In the genomic region with DNA sequence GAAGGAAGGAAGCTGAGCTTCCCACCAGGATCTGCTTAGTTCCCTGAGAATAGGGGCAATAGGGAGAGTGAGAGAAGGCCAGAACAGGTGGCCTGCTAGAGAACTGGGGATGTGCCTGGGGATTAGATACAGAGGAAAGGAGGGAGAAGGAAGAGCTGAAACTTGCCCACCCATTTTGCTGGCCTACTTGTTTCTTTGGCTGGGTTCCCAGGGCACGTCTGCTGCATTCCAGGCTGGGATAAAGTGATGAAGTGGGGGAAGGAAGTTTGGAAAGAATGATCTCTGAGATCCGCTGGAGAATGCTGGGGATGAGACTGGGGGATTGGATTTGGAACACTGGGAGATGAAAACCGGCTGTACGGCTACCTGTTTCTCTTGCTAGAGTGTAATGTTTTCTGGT, we compare ENCODE assay signal across 22 mouse cellular contexts.
DNase-seq lines count a peak whose midpoint lies in the region; ATAC-seq and TF ChIP-seq lines count a peak whose summit lies in the region.
"Had no signal": no experiment of that assay in that cellular context is flagged by ENCODE, and none has a peak within 500 bp of the region (broad histone marks: within the 10 kb centered on the region; RNA-seq: fewer than 3 reads in every experiment).

No protein-coding gene starts in this region.

- no peak for TF ChIP-seq POLR2A in kidney, adult 2 months (IDR thresholded peaks at IDR 0.05; ENCODE audit: low read depth, low read length)

- no peaks in the 10 kb centered on the region for H3K36me3 ChIP-seq in kidney, adult 2 months (ENCODE audit: control insufficient read depth, insufficient read depth, low read length)
- H3K36me3 ChIP-seq in lung, embryonic 16.5 days (ENCODE audit: control insufficient read depth, insufficient read depth, low read length) = no peaks in the 10 kb centered on the region
- H3K36me3 ChIP-seq in neural tube, embryonic 15.5 days = no peaks in the 10 kb centered on the region
- H3K36me3 ChIP-seq: heart, embryonic 13.5 days; hindbrain, embryonic 12.5 days; kidney, embryonic 15.5 days; limb, embryonic 10.5 days; liver, embryonic 12.5 days had no signal

- intact Hi-C loops in gastrocnemius, postnatal 14 days (cut with DNase I; ENCODE audit: low total_unique reads) = no loop called here

- H3K4me2 ChIP-seq in lung, embryonic 16.5 days (ENCODE audit: low read depth, low read length) = no peak overlapping the region
- H3K4me2 ChIP-seq in neural tube, embryonic 15.5 days = no peak overlapping the region
- H3K4me2 ChIP-seq: heart, embryonic 13.5 days; hindbrain, embryonic 12.5 days; kidney, embryonic 15.5 days; liver, embryonic 12.5 days; midbrain, embryonic 11.5 days had no signal

- H3K27ac ChIP-seq in kidney, adult 2 months (ENCODE audit: insufficient read depth, low read depth, low read length) = no peak overlapping the region
- H3K27ac ChIP-seq in lung, embryonic 16.5 days (ENCODE audit: low read length) = no peak overlapping the region
- no peak overlapping the region for H3K27ac ChIP-seq in neural tube, embryonic 15.5 days (replicated peaks)
- H3K27ac ChIP-seq: heart, embryonic 13.5 days; hindbrain, embryonic 12.5 days; kidney, embryonic 15.5 days; layer of hippocampus, adult 2 months; limb, embryonic 10.5 days; liver, embryonic 12.5 days; macrophage; stomach, postnatal 0 days had no signal

- no peak overlapping the region for H3K9ac ChIP-seq in lung, embryonic 16.5 days (ENCODE audit: low read length)
- no peak overlapping the region for H3K9ac ChIP-seq in neural tube, embryonic 15.5 days (replicated peaks)
- H3K9ac ChIP-seq: heart, embryonic 13.5 days; hindbrain, embryonic 12.5 days; kidney, embryonic 15.5 days; liver, embryonic 12.5 days had no signal

- 75% methylated on average over 4 of the region's 4 CpGs for WGBS in kidney, adult 2 months
- 49% methylated on average over 4 of the region's 4 CpGs for WGBS in lung, embryonic 16.5 days
- WGBS in neural tube, embryonic 15.5 days = 83% methylated on average over 4 of the region's 4 CpGs

- TF ChIP-seq CTCF in kidney, adult 2 months (conservative IDR thresholded peaks at IDR 0.05; ENCODE audit: insufficient read depth, insufficient read length, low read depth, low read length) = no peak

- H3K27me3 ChIP-seq in kidney, adult 2 months (replicated peaks; ENCODE audit: control insufficient read depth, insufficient read depth, low read length) = no peaks in the 10 kb centered on the region
- H3K27me3 ChIP-seq in lung, embryonic 16.5 days (ENCODE audit: control insufficient read depth, insufficient read depth, low read depth, low read length) = no peaks in the 10 kb centered on the region
- no peaks in the 10 kb centered on the region for H3K27me3 ChIP-seq in neural tube, embryonic 15.5 days (replicated peaks)
- H3K27me3 ChIP-seq: CH12.LX; heart, embryonic 13.5 days; hindbrain, embryonic 12.5 days; kidney, embryonic 15.5 days; liver, embryonic 12.5 days had no signal

- H3K4me3 ChIP-seq in kidney, adult 2 months (ENCODE audit: insufficient read depth, low read depth, low read length) = no peak overlapping the region
- H3K4me3 ChIP-seq in lung, embryonic 16.5 days (ENCODE audit: low read length) = no peak overlapping the region
- no peak overlapping the region for H3K4me3 ChIP-seq in neural tube, embryonic 15.5 days (replicated peaks)
- H3K4me3 ChIP-seq: heart, embryonic 13.5 days; hindbrain, embryonic 12.5 days; kidney, embryonic 15.5 days; layer of hippocampus, adult 2 months; limb, embryonic 10.5 days; liver, embryonic 12.5 days had no signal

- DNase-seq in gastrocnemius, postnatal 14 days = peak; percentile 6
- no peak for DNase-seq in gastrocnemius, postnatal 4 days (ENCODE audit: low spot score in 2 of 2)
- DNase-seq in kidney, adult 2 months = peak; percentile 14
- no peak for DNase-seq in kidney, postnatal 36 days
- no peak for DNase-seq in lung, adult 18-20 months
- peak; percentile 38 for DNase-seq in lung, postnatal 36 days
- DNase-seq: cerebellum, adult 18-20 months; cerebellum, postnatal 36 days; right cerebral cortex, adult 18-20 months had no signal

- peak; percentile 60; the same call in 1 of the 2 replicates for ATAC-seq in lung, embryonic 16.5 days (ENCODE audit: low read depth)
- ATAC-seq in neural tube, embryonic 15.5 days (ENCODE audit: low FRiP score) = no peak
- ATAC-seq: inflammation-experienced regulatory T-cells, adult 6 months; liver, embryonic 12.5 days had no signal

- no peaks in the 10 kb centered on the region for H3K4me1 ChIP-seq in kidney, adult 2 months (ENCODE audit: control insufficient read depth, insufficient read depth, low read length)
- H3K4me1 ChIP-seq in lung, embryonic 16.5 days (replicated peaks; ENCODE audit: control insufficient read depth, insufficient read depth, low read length) = no peaks in the 10 kb centered on the region
- H3K4me1 ChIP-seq in neural tube, embryonic 15.5 days = no peaks in the 10 kb centered on the region
- H3K4me1 ChIP-seq: hindbrain, embryonic 12.5 days; kidney, embryonic 15.5 days; limb, embryonic 10.5 days; liver, embryonic 12.5 days had no signal

- H3K9me3 ChIP-seq in lung, embryonic 16.5 days (ENCODE audit: control insufficient read depth, low read length) = no peaks in the 10 kb centered on the region
- no peaks in the 10 kb centered on the region for H3K9me3 ChIP-seq in neural tube, embryonic 15.5 days (replicated peaks)
- H3K9me3 ChIP-seq: heart, embryonic 13.5 days; hindbrain, embryonic 12.5 days; kidney, embryonic 15.5 days; limb, embryonic 10.5 days; liver, embryonic 12.5 days had no signal

Comparison
In these comparisons a context has a peak if more than half of its experiments do, and no peak if none do; other contexts are left out.
1. DNase-seq: peak in gastrocnemius, postnatal 14 days (single experiment), kidney, adult 2 months (single experiment) and lung, postnatal 36 days (single experiment); none in gastrocnemius, postnatal 4 days (0 of 2), kidney, postnatal 36 days (0 of 2) and lung, adult 18-20 months (0 of 2).